Mouse (Mus musculus) C3H10T1/2 (cell line): ENCODE results near the gene Slx. TPM values are rescaled to one million over a fixed set of nuclear protein-coding genes. Genes with fewer than 3 reads are reported as not detected.

Source experiments
- polyA plus RNA-seq, 2 experiments: library from polyadenylated mRNA; unstranded; fragments of >200 nt; fragmentation: generic; extraction: Trizol; gene quantifications; one replicate each; pipeline ENCODE4 v1.2.1; 2012; ENCODE audit warnings: missing spikeins in 2 of 2

Slx gene
- polyA plus RNA-seq, result not detected

GRCm38 (mm10) chrX:26545465-26545864, at the start of gene Slx:
TSS of gene Slx (minus strand) at chrX:26545565.

Other genes starting within 250 kb of the Slx start
- not detected for gene Gm2030, start 235.5 kb downstream of the Slx start, polyA plus RNA-seq
- not detected for gene Gm14525, start 157.1 kb upstream of the Slx start, polyA plus RNA-seq